Mouse (Mus musculus): ENCODE results near the gene Samd8.

Gene Samd8

DNA sequence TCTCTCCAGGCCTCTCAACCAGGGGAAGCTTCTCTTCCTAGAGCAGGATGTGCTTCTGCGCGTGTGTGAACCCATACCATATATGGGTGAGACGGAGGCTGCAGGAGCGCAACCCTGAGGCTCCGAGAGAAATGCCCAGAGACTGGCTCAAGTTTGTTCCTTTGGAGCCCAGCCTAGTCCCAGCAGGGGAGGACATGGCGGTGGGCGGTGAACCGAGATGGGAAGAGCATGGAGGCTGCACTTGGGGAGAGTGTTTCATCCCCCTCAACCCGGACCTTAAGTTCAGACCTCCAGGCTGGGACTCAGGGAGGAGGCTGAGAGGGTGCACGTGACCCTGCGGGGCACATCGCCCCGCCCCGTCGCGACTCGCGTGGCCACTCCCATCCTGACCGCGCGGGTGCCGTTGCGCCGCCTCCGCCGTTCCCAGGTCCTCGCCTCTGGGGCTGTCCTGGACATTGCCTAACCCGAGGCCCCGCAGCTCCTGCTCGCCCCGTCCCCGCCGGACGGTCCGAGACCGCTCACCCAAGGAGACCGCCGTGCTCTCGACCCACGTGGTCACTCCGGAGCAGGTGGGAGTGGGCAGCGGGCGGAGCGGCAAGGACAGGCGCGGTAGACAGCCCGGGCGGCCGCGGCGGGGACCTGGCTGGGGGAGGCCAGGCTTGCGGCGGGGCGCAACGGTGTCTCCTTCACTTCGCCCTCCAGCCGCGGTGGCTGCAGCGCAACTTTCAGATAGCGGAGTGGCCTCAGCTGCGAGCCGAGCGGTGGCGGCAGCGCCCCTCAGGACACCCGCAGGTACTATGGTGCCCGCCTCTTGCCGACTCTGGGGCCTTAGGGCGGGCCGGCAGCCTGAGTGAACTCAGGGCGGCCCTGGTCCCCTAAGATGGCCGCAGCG is 80.8 kb downstream of the Samd8 start:
- peak; percentile 97 for DNase-seq (ENCODE audit: low read depth)

DNA sequence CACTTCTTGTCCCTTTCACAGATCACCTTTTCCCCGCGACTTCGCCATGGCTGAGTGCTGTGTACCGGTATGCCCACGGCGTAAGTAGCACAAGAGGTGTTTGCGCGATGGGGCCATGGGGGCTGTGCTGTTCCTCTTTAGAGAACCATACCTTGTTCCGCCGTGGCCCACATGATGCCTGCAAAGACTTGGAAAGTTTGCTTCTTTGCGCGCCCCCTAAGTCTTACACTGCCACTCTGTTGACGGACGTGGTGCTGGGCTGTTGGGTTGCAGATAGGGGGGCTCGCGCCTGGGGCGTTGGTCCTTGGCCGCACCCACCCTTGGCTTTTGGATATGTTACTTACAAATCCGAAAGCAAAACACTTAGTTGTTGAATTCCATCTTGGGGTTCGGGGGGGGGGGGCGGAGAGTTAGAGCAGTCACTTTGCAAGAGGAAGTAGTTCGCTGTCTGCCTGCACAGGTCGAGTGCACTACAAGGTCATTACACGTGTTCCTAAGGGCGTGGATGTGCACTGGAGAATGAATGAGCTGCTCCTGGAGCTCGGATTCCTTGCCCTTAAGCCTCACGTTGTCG is 81.6 kb downstream of the Samd8 start:
- DNase-seq (ENCODE audit: low read depth), result no peak

DNA sequence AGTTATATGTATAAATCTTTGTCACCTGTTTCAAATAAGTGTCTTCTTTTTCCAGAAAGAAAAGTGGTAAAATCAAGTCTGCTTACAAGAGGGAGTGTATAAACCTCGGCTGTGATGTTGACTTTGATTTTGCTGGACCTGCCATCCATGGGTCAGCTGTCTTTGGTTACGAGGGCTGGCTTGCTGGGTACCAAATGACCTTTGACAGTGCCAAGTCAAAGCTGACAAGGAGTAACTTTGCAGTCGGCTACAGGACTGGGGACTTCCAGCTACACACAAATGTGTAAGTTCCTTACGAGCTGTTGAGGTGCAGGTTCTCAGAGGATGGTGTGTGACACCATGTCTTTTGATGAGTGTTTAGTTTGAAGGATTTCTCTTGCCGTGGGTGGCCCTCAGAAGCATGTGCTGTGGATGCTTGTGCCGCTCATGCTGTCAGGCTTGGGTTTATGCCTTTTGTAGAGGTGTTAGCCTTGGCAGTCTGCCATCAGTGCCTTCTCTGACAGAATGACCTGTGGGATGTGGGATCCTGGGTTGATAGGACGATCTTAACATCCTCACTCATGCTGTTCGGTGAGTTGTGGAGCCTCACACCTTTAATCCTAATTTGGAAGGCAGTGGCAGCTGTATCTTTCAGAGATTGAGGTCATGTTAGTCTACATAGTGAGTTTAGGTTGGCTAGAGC is 88.1 kb downstream of the Samd8 start:
- no peak for DNase-seq (ENCODE audit: low read depth)

DNA sequence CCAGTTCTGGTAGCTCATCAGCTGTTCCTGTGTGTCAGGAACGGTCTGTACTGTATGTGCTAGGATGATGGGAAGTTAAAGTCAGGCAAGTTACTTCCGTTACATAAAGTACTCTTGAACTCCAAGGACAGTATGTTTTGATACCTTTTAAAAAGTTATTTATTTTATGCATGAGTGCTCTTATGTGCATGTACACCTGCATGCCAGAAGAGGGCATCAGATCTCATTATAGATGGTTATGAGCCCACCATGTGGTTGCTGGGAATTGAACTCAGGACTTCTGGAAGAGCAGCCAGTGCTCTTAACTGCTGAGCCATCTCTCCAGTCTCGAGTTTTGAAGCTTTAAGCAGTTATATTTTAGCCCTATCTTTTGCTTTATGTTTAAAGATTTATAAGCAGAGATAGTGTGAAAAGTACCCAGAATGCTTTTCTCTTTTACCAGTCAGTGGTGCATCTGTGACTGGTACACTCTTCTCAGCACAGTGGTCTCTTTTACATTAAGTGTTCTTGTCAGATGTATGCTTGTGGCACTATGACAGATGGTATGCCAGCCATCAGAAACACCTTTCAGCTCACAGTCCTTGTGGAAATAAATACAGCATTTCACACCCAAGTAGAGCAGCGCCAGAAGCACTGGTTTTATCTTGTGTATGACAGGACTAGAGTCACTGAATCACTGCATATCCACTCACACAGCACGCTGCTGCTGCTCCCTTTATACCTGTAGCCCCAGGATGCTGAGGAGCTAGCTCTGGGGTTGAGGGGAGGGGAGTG is 91.7 kb downstream of the Samd8 start:
- no peak for DNase-seq (ENCODE audit: low read depth)

DNA sequence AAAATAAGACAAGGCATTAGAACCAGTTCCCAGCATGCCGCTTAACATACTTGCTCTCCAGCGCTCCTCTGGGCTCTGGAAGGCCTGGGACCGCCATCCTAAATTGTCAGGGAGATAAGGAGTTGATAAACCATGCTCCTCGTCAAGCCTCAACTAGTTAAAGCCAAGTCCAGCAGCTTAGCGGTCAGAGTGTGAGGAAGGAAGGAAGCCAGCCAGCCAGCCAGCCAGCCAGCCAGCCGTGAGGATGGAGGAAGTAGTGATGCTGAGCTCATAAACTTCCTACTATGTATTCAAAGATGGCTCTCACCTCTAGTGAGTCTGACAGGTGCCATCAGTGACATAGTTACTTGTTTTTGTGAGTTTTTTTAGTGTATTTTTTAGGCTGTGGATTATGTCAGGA is 92.9 kb downstream of the Samd8 start:
- no peak for DNase-seq (ENCODE audit: low read depth)

DNA sequence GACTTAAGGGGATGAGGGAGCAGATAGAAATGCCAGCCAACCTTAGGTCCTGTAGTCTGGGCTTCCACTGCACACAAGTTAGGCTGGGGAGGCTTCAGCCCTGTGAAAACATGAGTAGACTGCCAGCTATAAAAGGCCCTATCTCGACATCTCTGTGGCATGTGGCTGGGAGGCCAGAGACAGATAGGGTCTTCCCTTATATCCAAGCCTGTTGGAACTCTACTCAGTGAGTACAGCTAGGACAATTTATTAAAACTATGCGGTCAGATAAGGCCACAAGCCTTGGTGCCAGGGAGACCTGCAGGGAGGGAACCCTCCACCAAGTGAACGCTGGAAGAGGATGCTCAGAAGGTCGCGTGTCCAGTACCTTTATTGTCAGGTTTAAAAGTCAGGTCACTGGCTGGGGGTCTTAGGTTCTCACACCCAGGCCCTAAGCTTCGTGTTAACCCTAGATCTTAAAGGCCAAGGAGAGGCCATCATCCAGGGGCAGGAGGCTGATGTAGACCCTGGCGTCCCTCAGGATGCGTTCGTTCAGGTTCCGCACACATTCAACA is 96.6 kb downstream of the Samd8 start:
- no peak for DNase-seq (ENCODE audit: low read depth)

DNA sequence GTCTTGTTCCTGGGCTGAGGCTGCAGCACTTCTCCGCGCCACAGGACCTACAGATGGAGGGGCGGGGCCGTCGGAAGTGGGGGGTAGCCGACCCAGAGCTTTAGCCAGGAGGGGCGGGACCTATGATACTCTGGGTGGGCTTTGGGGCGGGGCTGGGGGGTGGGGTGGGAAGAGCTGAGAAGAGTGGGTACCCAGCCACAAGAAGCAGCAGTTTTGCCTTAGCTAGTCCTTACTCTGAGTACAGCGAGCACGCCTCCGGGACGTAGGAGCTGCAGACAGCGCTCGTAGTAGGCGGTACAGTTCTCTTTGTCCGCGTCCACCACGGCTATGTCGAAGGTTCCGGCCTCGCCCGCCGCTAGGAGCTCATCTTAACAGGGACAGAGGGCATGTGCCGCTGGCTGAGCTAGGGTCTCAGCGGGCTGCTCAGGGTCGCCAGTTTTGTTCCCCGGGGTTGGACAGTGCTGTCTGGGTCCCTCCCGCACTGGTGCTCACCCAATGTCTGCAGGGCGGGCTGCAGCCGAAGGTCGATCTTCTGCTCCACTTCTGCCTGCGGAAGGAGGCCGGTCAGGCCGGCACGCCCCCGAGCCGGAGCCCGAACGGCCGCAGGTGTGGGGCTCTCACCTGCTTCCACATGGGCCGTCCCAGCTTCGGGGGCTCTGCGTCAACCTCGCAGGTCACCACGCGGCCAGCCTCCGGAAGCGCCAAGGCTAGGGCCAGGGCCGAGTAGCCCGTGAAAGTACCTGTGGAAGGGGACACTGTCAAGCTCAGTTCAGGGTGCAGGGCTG is 97.2 kb downstream of the Samd8 start:
- DNase-seq (ENCODE audit: low read depth), result peak; percentile 51
